22 mouse cellular contexts compared by ENCODE assay signal in genomic region chr7:142377233-142377925, GRCm38 (mm10). TPM values are rescaled to one million over a fixed set of nuclear protein-coding genes. Genes with fewer than 3 reads are reported as not detected.
DNase-seq lines count a peak whose midpoint lies in the region; ATAC-seq lines count a peak whose summit lies in the region.
"Had no signal": no experiment of that assay in that cellular context is flagged by ENCODE, and none has a peak within 500 bp of the region (broad histone marks: within the 10 kb centered on the region; RNA-seq: fewer than 3 reads in every experiment).

No protein-coding gene starts in this region.

- WGBS in midbrain, embryonic 10.5 days, result 91% methylated on average over 14 of the region's 14 CpGs
- WGBS in midbrain, embryonic 15.5 days, result 92% methylated on average over 14 of the region's 14 CpGs
- WGBS in liver, embryonic 12.5 days (ENCODE audit: insufficient replicate concordance), result 38% methylated on average over 14 of the region's 14 CpGs
- 72% methylated on average over 14 of the region's 14 CpGs for WGBS in stomach, embryonic 16.5 days

- no peak overlapping the region for H3K9ac ChIP-seq in midbrain, embryonic 15.5 days
- H3K9ac ChIP-seq in liver, embryonic 12.5 days, result peak overlapping the region; percentile 41
- no peak overlapping the region for H3K9ac ChIP-seq in stomach, embryonic 16.5 days (ENCODE audit: low read length)
- H3K9ac ChIP-seq: hindbrain, embryonic 13.5 days; neural tube, embryonic 13.5 days had no signal

- peaks cover 23% of the 10 kb centered on the region for H3K27me3 ChIP-seq in midbrain, embryonic 10.5 days (ENCODE audit: low read depth, poor library complexity, severe bottlenecking)
- peaks cover 4% of the 10 kb centered on the region; the same call in 1 of the 2 replicates for H3K27me3 ChIP-seq in midbrain, embryonic 15.5 days (replicated peaks)
- peaks cover 21% of the 10 kb centered on the region for H3K27me3 ChIP-seq in liver, embryonic 12.5 days (replicated peaks)
- H3K27me3 ChIP-seq in stomach, embryonic 16.5 days (ENCODE audit: control insufficient read depth, insufficient read depth, low read length), result peaks cover 4% of the 10 kb centered on the region
- H3K27me3 ChIP-seq: CH12.LX had no signal

- H3K4me1 ChIP-seq in midbrain, embryonic 10.5 days, result peaks cover 2% of the 10 kb centered on the region
- peaks cover 2% of the 10 kb centered on the region for H3K4me1 ChIP-seq in midbrain, embryonic 15.5 days
- H3K4me1 ChIP-seq in liver, embryonic 12.5 days, result peaks cover 96% of the 10 kb centered on the region
- no peaks in the 10 kb centered on the region for H3K4me1 ChIP-seq in stomach, embryonic 16.5 days (ENCODE audit: control insufficient read depth, insufficient read depth, low read length)

- peaks cover 73% of the 10 kb centered on the region for H3K36me3 ChIP-seq in midbrain, embryonic 10.5 days
- H3K36me3 ChIP-seq in midbrain, embryonic 15.5 days (replicated peaks), result peaks cover 50% of the 10 kb centered on the region
- peaks cover 80% of the 10 kb centered on the region for H3K36me3 ChIP-seq in liver, embryonic 12.5 days
- peaks cover 24% of the 10 kb centered on the region for H3K36me3 ChIP-seq in stomach, embryonic 16.5 days (ENCODE audit: control insufficient read depth, insufficient read depth, low read length)

- H3K9me3 ChIP-seq in midbrain, embryonic 10.5 days (replicated peaks), result no peaks in the 10 kb centered on the region
- no peaks in the 10 kb centered on the region for H3K9me3 ChIP-seq in midbrain, embryonic 15.5 days
- no peaks in the 10 kb centered on the region for H3K9me3 ChIP-seq in liver, embryonic 12.5 days (replicated peaks)
- H3K9me3 ChIP-seq in stomach, embryonic 16.5 days (replicated peaks; ENCODE audit: control insufficient read depth, low read length), result no peaks in the 10 kb centered on the region
- H3K9me3 ChIP-seq: hindbrain, embryonic 13.5 days; neural tube, embryonic 13.5 days had no signal

- H3K4me2 ChIP-seq in midbrain, embryonic 15.5 days, result no peak overlapping the region
- H3K4me2 ChIP-seq in liver, embryonic 12.5 days, result peak overlapping the region; percentile 57
- H3K4me2 ChIP-seq in stomach, embryonic 16.5 days (ENCODE audit: low read depth, low read length), result no peak overlapping the region
- H3K4me2 ChIP-seq: hindbrain, embryonic 13.5 days; neural tube, embryonic 13.5 days had no signal

- ATAC-seq in midbrain, embryonic 15.5 days (replicated peaks), result no peak
- peak; percentile 84 for ATAC-seq in liver, embryonic 12.5 days
- ATAC-seq in stomach, embryonic 16.5 days (ENCODE audit: insufficient read depth, low FRiP score), result 0 out of 2 replicates have a peak, but pooled peaks have one; percentile 24
- ATAC-seq: forebrain, embryonic 16.5 days had no signal

- 0 out of 2 replicates have a peak overlapping the region, but pooled peaks have one; percentile 10 for H3K27ac ChIP-seq in midbrain, embryonic 10.5 days (replicated peaks)
- H3K27ac ChIP-seq in midbrain, embryonic 15.5 days, result no peak overlapping the region
- peak overlapping the region; percentile 84 for H3K27ac ChIP-seq in liver, embryonic 12.5 days
- H3K27ac ChIP-seq in stomach, embryonic 16.5 days (ENCODE audit: low read length), result no peak overlapping the region
- H3K27ac ChIP-seq: heart, adult 2 months; hindbrain, embryonic 13.5 days; neural tube, embryonic 13.5 days had no signal

- H3K4me3 ChIP-seq in midbrain, embryonic 10.5 days, result no peak overlapping the region
- H3K4me3 ChIP-seq in midbrain, embryonic 15.5 days, result no peak overlapping the region
- H3K4me3 ChIP-seq in liver, embryonic 12.5 days, result peak overlapping the region; percentile 25
- no peak overlapping the region for H3K4me3 ChIP-seq in stomach, embryonic 16.5 days (replicated peaks; ENCODE audit: low read length)
- H3K4me3 ChIP-seq: heart, adult 2 months; hindbrain, embryonic 13.5 days; neural tube, embryonic 13.5 days had no signal

- DNase-seq in cerebellum, adult 9-11 months, result peak; percentile 31
- DNase-seq in cerebellum, postnatal 10 days, result no peak
- DNase-seq in midbrain, embryonic 10.5 days (ENCODE audit: low spot score), result no peak
- no peak for DNase-seq in layer of hippocampus, adult 8-10 months (ENCODE audit: low spot score in 2 of 2)
- DNase-seq in urinary bladder, adult 2 months (ENCODE audit: low spot score), result no peak
- DNase-seq: cerebellum, adult 18-20 months; heart, adult 2 months; kidney, adult 2 months; kidney, postnatal 4 days; lung, adult 18-20 months; right cerebral cortex, postnatal 4 days; thymus, postnatal 4 days had no signal

RNA-seq across cellular contexts. Expression of gene Ifitm10, which starts 3.8 kb away (rescaled TPM):
- polyA plus RNA-seq in midbrain, embryonic 10.5 days (2016; fragmentation: Nextera tagmentation; extraction: Ambion mirVana), result 0.41 and 0.50 TPM in 2 replicates
- 9.5 and 10.1 TPM in 2 replicates for polyA plus RNA-seq in midbrain, embryonic 15.5 days (2015; fragmentation: Nextera tagmentation; extraction: Ambion mirVana)
- 1.5 and 2.5 TPM in 2 replicates for polyA plus RNA-seq in liver, embryonic 12.5 days (2016; fragmentation: Nextera tagmentation; extraction: Ambion mirVana)
- 3.7 and 5.2 TPM in 2 replicates for polyA plus RNA-seq in stomach, embryonic 16.5 days (2015; fragmentation: Nextera tagmentation; extraction: Ambion mirVana)
- 10 to 100 TPM; 33.3 to 40.3 (median 35.8) TPM for total RNA-seq in layer of hippocampus, adult 8-10 months (2022)
- polyA plus RNA-seq in urinary bladder, adult 2 months (2012; rRNA removed), result 35.2 and 36.2 TPM in 2 replicates
- total RNA-seq: CH12.LX had no signal

RNA-seq across cellular contexts. Expression of gene Gm49369, which starts 5.1 kb away (rescaled TPM):
- polyA plus RNA-seq in midbrain, embryonic 10.5 days (2016; fragmentation: Nextera tagmentation; extraction: Ambion mirVana), result 0.75 TPM in 1 of 2 replicates, not detected in the other
- polyA plus RNA-seq in midbrain, embryonic 15.5 days (2015; fragmentation: Nextera tagmentation; extraction: Ambion mirVana), result 1.4 and 4.4 TPM in 2 replicates
- 1.4 TPM in 1 of 2 replicates, not detected in the other for polyA plus RNA-seq in liver, embryonic 12.5 days (2016; fragmentation: Nextera tagmentation; extraction: Ambion mirVana)
- 0.96 TPM in 1 of 2 replicates, not detected in the other for polyA plus RNA-seq in stomach, embryonic 16.5 days (2015; fragmentation: Nextera tagmentation; extraction: Ambion mirVana)
- total RNA-seq in layer of hippocampus, adult 8-10 months (2022), result 10 to 100 TPM in 2 of 4 experiments, 1 to 10 TPM in 2; 2.0 to 27.5 (median 16.4) TPM
- 2.0 and 2.2 TPM in 2 replicates for polyA plus RNA-seq in urinary bladder, adult 2 months (2012; rRNA removed)
- polyA plus RNA-seq: forebrain, embryonic 16.5 days; heart, adult 2 months had no signal

RNA-seq across cellular contexts. Expression of gene Ctsd, which starts 10.5 kb away (rescaled TPM):
- 145 and 171 TPM in 2 replicates for polyA plus RNA-seq in midbrain, embryonic 10.5 days (2016; fragmentation: Nextera tagmentation; extraction: Ambion mirVana)
- 254 and 288 TPM in 2 replicates for polyA plus RNA-seq in midbrain, embryonic 15.5 days (2015; fragmentation: Nextera tagmentation; extraction: Ambion mirVana)
- polyA plus RNA-seq in liver, embryonic 12.5 days (2016; fragmentation: Nextera tagmentation; extraction: Ambion mirVana), result 289 and 295 TPM in 2 replicates
- polyA plus RNA-seq in stomach, embryonic 16.5 days (2015; fragmentation: Nextera tagmentation; extraction: Ambion mirVana), result 451 and 599 TPM in 2 replicates
- total RNA-seq in layer of hippocampus, adult 8-10 months (2022), result 1,000 to 10,000 TPM in 2 of 4 experiments, 100 to 1,000 TPM in 2; 302 to 1,974 (median 897) TPM
- polyA plus RNA-seq in urinary bladder, adult 2 months (2012; rRNA removed), result 836 and 938 TPM in 2 replicates

RNA-seq across cellular contexts. Expression of gene Syt8, which starts 57.3 kb away (rescaled TPM):
- polyA plus RNA-seq in midbrain, embryonic 10.5 days (2016; fragmentation: Nextera tagmentation; extraction: Ambion mirVana), result 0.34 TPM in 1 of 2 replicates, not detected in the other
- not detected in 2 replicates for polyA plus RNA-seq in midbrain, embryonic 15.5 days (2015; fragmentation: Nextera tagmentation; extraction: Ambion mirVana)
- polyA plus RNA-seq in liver, embryonic 12.5 days (2016; fragmentation: Nextera tagmentation; extraction: Ambion mirVana), result not detected in 2 replicates
- polyA plus RNA-seq in stomach, embryonic 16.5 days (2015; fragmentation: Nextera tagmentation; extraction: Ambion mirVana), result 31.1 and 50.1 TPM in 2 replicates
- 1 to 10 TPM in 2 of 4 experiments, under 1 TPM in 1, not detected in 1; 0.29 to 2.3 (median 1.9) TPM for total RNA-seq in layer of hippocampus, adult 8-10 months (2022)
- 316 and 420 TPM in 2 replicates for polyA plus RNA-seq in urinary bladder, adult 2 months (2012; rRNA removed)
- total RNA-seq: CH12.LX; gastrocnemius, adult 18-20 months; heart, adult 2 months; layer of hippocampus, postnatal 25 days; left cerebral cortex, postnatal 36 days had no signal
- polyA plus RNA-seq: forebrain, embryonic 16.5 days; heart, adult 2 months; hindbrain, embryonic 13.5 days; neural tube, embryonic 13.5 days had no signal

Comparison
In these comparisons a context has a peak if more than half of its experiments do, and no peak if none do; other contexts are left out.
1. H3K27ac ChIP-seq: peak in midbrain, embryonic 10.5 days (single experiment) and liver, embryonic 12.5 days (single experiment); none in midbrain, embryonic 15.5 days (single experiment) and stomach, embryonic 16.5 days (single experiment).